Mouse (Mus musculus): ENCODE measurements around the gene Olfr370. TPM values are rescaled to one million over a fixed set of nuclear protein-coding genes. Genes with fewer than 3 reads are reported as not detected.

Gene Olfr370
- total RNA-seq, 2 experiments from 2014 or later, result not detected

Other genes with a start within 250 kb of the Olfr370 start
- not detected for gene Ucp1, start 245.4 kb upstream of the Olfr370 start, total RNA-seq (2021)
- 1 to 10 TPM; 5.2 to 6.9 TPM for gene Elmod2, start 203.3 kb upstream of the Olfr370 start, total RNA-seq (2021)
- gene Mgat4d, start 187.3 kb upstream of the Olfr370 start, total RNA-seq (2021), result not detected
- gene Clgn, start 145.9 kb upstream of the Olfr370 start, total RNA-seq (2021), result not detected
- gene Scoc, start 77.4 kb upstream of the Olfr370 start, total RNA-seq (2021), result 10 to 100 TPM; 52.2 to 55.3 TPM
- gene Ndufb7, start 30.9 kb downstream of the Olfr370 start, total RNA-seq (2021), result 100 to 1,000 TPM; 308 to 352 TPM
- 100 to 1,000 TPM; 512 to 541 TPM for gene Tecr, start 72.2 kb downstream of the Olfr370 start, total RNA-seq (2021)
- 10 to 100 TPM in 1 of 2 experiments, 1 to 10 TPM in 1; 5.9 to 16.7 TPM for gene Dnajb1, start 72.4 kb downstream of the Olfr370 start, total RNA-seq (2021)
- 10 to 100 TPM; 16.6 to 16.9 TPM for gene Gipc1, start 116.9 kb downstream of the Olfr370 start, total RNA-seq (2021)
- under 1 TPM in 1 of 2 experiments, not detected in 1; 0.09 TPM for gene Ptger1, start 130.9 kb downstream of the Olfr370 start, total RNA-seq (2021)
- gene Pkn1, start 163.4 kb downstream of the Olfr370 start, total RNA-seq (2021), result 10 to 100 TPM; 23.0 to 24.3 TPM
- 10 to 100 TPM; 10.0 to 11.1 TPM for gene Ddx39, start 179.4 kb downstream of the Olfr370 start, total RNA-seq (2021)
- gene Adgre5, start 205.5 kb downstream of the Olfr370 start, total RNA-seq (2021), result 10 to 100 TPM; 16.9 to 22.9 TPM